18 mouse cellular contexts compared by ENCODE assay signal in the genomic region with DNA sequence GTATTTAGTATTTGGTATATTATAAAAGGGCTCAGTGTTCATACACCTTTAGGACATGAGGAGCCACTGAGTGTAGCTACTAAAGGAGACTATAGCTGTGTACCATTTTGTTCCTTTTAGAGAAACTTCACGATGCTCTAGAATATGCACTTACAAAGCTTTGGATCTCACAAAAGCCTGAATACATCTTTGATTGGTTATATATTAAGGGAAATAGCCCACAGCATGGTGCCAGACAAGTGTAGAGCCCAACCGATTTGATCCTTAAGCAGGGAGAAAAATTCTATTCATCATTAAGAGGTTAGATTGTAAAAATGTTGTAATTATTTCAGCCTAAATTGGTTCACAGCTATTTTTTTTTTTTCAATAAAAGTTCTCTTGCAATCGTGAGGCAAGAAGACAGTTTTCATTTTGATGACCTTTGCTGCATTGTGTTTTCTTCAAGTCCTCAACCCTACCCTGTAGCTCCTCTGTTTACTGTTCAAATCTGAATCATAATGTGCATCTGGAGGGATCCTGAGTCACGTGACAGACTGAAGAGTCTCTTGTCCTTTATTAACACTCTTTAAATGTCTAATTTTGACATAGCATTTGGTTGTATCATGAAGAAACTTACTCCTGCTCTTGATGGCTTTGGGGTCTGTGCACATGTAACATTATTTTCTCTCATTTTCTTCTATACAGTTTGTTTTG. TPM values are rescaled to one million over a fixed set of nuclear protein-coding genes. Genes with fewer than 3 reads are reported as not detected.
DNase-seq lines count a peak whose midpoint lies in the region; ATAC-seq and TF ChIP-seq lines count a peak whose summit lies in the region.
"Had no signal": no experiment of that assay in that cellular context is flagged by ENCODE, and none has a peak within 500 bp of the region (broad histone marks: within the 10 kb centered on the region; RNA-seq: fewer than 3 reads in every experiment).

No protein-coding gene starts in this region.

- H3K9me3 ChIP-seq in forebrain, embryonic 10.5 days, result no peaks in the 10 kb centered on the region
- H3K9me3 ChIP-seq in hindbrain, embryonic 12.5 days (replicated peaks), result no peaks in the 10 kb centered on the region
- H3K9me3 ChIP-seq in kidney, embryonic 14.5 days (ENCODE audit: control insufficient read depth, low read length), result no peaks in the 10 kb centered on the region
- H3K9me3 ChIP-seq: embryonic facial prominence, embryonic 10.5 days; kidney, embryonic 15.5 days had no signal

- H3K36me3 ChIP-seq in forebrain, embryonic 10.5 days (replicated peaks), result no peaks in the 10 kb centered on the region
- H3K36me3 ChIP-seq in hindbrain, embryonic 12.5 days, result no peaks in the 10 kb centered on the region
- H3K36me3 ChIP-seq in kidney, embryonic 14.5 days (ENCODE audit: control insufficient read depth, insufficient read depth, low read length), result no peaks in the 10 kb centered on the region
- H3K36me3 ChIP-seq: embryonic facial prominence, embryonic 10.5 days; kidney, embryonic 15.5 days had no signal

- no peak for DNase-seq in layer of hippocampus, adult 2 months (ENCODE audit: low spot score in 2 of 2)
- DNase-seq in layer of hippocampus, adult 9-11 months, result no peak
- DNase-seq in forebrain, embryonic 10.5 days (ENCODE audit: extremely low spot score, low spot score), result no peak
- peak; percentile 5 for DNase-seq in retina, embryonic 14.5 days (ENCODE audit: low spot score)
- DNase-seq in neural tube, embryonic 10.5 days (ENCODE audit: extremely low spot score, low spot score), result no peak
- DNase-seq in kidney, adult 18-20 months, result no peak
- DNase-seq: adrenal gland, postnatal 36 days; cerebellum, postnatal 36 days; gastrocnemius, postnatal 25 days; heart, postnatal 14 days; lung, adult 18-20 months; lung, postnatal 36 days; thymus, adult 18-20 months had no signal

- H3K27me3 ChIP-seq in forebrain, embryonic 10.5 days (ENCODE audit: poor library complexity, severe bottlenecking), result no peaks in the 10 kb centered on the region
- H3K27me3 ChIP-seq in hindbrain, embryonic 12.5 days, result no peaks in the 10 kb centered on the region
- H3K27me3 ChIP-seq in kidney, embryonic 14.5 days (ENCODE audit: control insufficient read depth, insufficient read depth, low read length), result no peaks in the 10 kb centered on the region
- H3K27me3 ChIP-seq: kidney, embryonic 15.5 days had no signal

- ATAC-seq in hindbrain, embryonic 12.5 days (ENCODE audit: low FRiP score), result no peak
- no peak for ATAC-seq in kidney, embryonic 14.5 days (ENCODE audit: low FRiP score, low TSS enrichment)
- ATAC-seq: activated CD4-positive, CD25-positive, alpha-beta regulatory T cell, adult 4 months had no signal

- no peak overlapping the region for H3K4me2 ChIP-seq in hindbrain, embryonic 12.5 days (replicated peaks)
- H3K4me2 ChIP-seq in kidney, embryonic 14.5 days (replicated peaks; ENCODE audit: low read depth, low read length), result no peak overlapping the region
- H3K4me2 ChIP-seq: kidney, embryonic 15.5 days had no signal

- peak overlapping the region; percentile 72 for H3K27ac ChIP-seq in layer of hippocampus, adult 2 months
- peak overlapping the region; percentile 65 for H3K27ac ChIP-seq in forebrain, embryonic 10.5 days
- H3K27ac ChIP-seq in hindbrain, embryonic 12.5 days, result peak overlapping the region; percentile 35; the same call in 1 of the 2 replicates
- H3K27ac ChIP-seq in kidney, embryonic 14.5 days (ENCODE audit: low read depth, low read length), result no peak overlapping the region
- H3K27ac ChIP-seq: embryonic facial prominence, embryonic 10.5 days; kidney, embryonic 15.5 days had no signal

- H3K4me3 ChIP-seq in layer of hippocampus, adult 2 months, result no peak overlapping the region
- H3K4me3 ChIP-seq in forebrain, embryonic 10.5 days, result no peak overlapping the region
- no peak overlapping the region for H3K4me3 ChIP-seq in hindbrain, embryonic 12.5 days
- H3K4me3 ChIP-seq in kidney, embryonic 14.5 days (ENCODE audit: low read length), result no peak overlapping the region
- H3K4me3 ChIP-seq: embryonic facial prominence, embryonic 10.5 days; kidney, embryonic 15.5 days had no signal

- no peak overlapping the region for H3K9ac ChIP-seq in hindbrain, embryonic 12.5 days
- no peak overlapping the region for H3K9ac ChIP-seq in kidney, embryonic 14.5 days (ENCODE audit: low read depth, low read length)
- H3K9ac ChIP-seq: kidney, embryonic 15.5 days had no signal

- no peak for TF ChIP-seq CTCF in layer of hippocampus, adult 2 months (conservative IDR thresholded peaks at IDR 0.05)

- peaks cover 25% of the 10 kb centered on the region for H3K4me1 ChIP-seq in forebrain, embryonic 10.5 days
- 0 out of 2 replicates have a peak, but pooled peaks cover 5% of the 10 kb centered on the region for H3K4me1 ChIP-seq in hindbrain, embryonic 12.5 days
- no peaks in the 10 kb centered on the region for H3K4me1 ChIP-seq in kidney, embryonic 14.5 days (ENCODE audit: control insufficient read depth, insufficient read depth, low read length)
- H3K4me1 ChIP-seq: embryonic facial prominence, embryonic 10.5 days; kidney, embryonic 15.5 days had no signal

- WGBS in forebrain, embryonic 10.5 days, result 52% methylated on average over 4 of the region's 4 CpGs
- WGBS in hindbrain, embryonic 12.5 days, result 37% methylated on average over 4 of the region's 4 CpGs
- WGBS in kidney, embryonic 14.5 days, result 71% methylated on average over 4 of the region's 4 CpGs

RNA-seq across cellular contexts. Expression of a gene that starts 33.5 kb away (rescaled TPM):
- 10 to 100 TPM; 15.6 to 17.1 TPM for total RNA-seq in layer of hippocampus, adult 2 months (2021)
- polyA plus RNA-seq in forebrain, embryonic 10.5 days (2016; fragmentation: Nextera tagmentation; extraction: Ambion mirVana), result 5.5 and 5.7 TPM in 2 replicates
- 7.4 and 8.5 TPM in 2 replicates for polyA plus RNA-seq in hindbrain, embryonic 12.5 days (2016; fragmentation: Nextera tagmentation; extraction: Ambion mirVana)
- 1.7 and 2.1 TPM in 2 replicates for polyA plus RNA-seq in kidney, embryonic 14.5 days (2014; fragmentation: Nextera tagmentation; extraction: Ambion mirVana)
- polyA plus RNA-seq: activated CD4-positive, CD25-positive, alpha-beta regulatory T cell, adult 4 months had no signal
